Mouse (Mus musculus): ENCODE measurements around the gene Kirrel2. TPM values are rescaled to one million over a fixed set of nuclear protein-coding genes. Genes with fewer than 3 reads are reported as not detected.

The Kirrel2 gene
- polyA plus RNA-seq, 1 experiment from 2014 or later = 0.15 TPM

GRCm38 (mm10) chr7:30472411-30472810 is 14.9 kb upstream of the Kirrel2 start:
- Histone ChIP-seq H3K27me3 (replicated peaks) (peaks cover 7% of the 10 kb centered on the region), H3K36me3 (no peaks in the 10 kb centered on the region), H3K27ac (replicated peaks) (no peak overlapping the region), H3K9ac (replicated peaks) (no peak overlapping the region), H3K4me1 (peaks cover 2% of the 10 kb centered on the region), H3K4me3 (replicated peaks) (no peak overlapping the region), H3K9me3 (replicated peaks) (no peaks in the 10 kb centered on the region), H3K4me2 (no peak overlapping the region)
- no peak for ATAC-seq (ENCODE audit: low FRiP score)
- WGBS = 44% methylated on average over 5 of the region's 5 CpGs

GRCm38 (mm10) chr7:30464816-30465300 is 7.4 kb upstream of the Kirrel2 start:
- WGBS = 13% methylated on average over 5 of the region's 6 CpGs
- peaks cover 80% of the 10 kb centered on the region for H3K27me3 ChIP-seq (replicated peaks)
- H3K27ac ChIP-seq (replicated peaks) = no peak overlapping the region
- no peak overlapping the region for H3K4me3 ChIP-seq (replicated peaks)
- peaks cover 3% of the 10 kb centered on the region; the same call in 1 of the 2 replicates for H3K4me1 ChIP-seq
- H3K4me2 ChIP-seq = no peak overlapping the region
- no peak for ATAC-seq (ENCODE audit: low FRiP score)
- H3K36me3 ChIP-seq = no peaks in the 10 kb centered on the region
- no peaks in the 10 kb centered on the region for H3K9me3 ChIP-seq (replicated peaks)
- H3K9ac ChIP-seq (replicated peaks) = no peak overlapping the region

- Histone ChIP-seq H3K9ac (replicated peaks) (no peak overlapping the region), H3K27ac (replicated peaks) (no peak overlapping the region), H3K4me3 (replicated peaks) (no peak overlapping the region), H3K4me1 (peaks cover 3% of the 10 kb centered on the region; the same call in 1 of the 2 replicates), H3K36me3 (no peaks in the 10 kb centered on the region), H3K27me3 (replicated peaks) (peaks cover 87% of the 10 kb centered on the region), H3K4me2 (no peak overlapping the region), H3K9me3 (replicated peaks) (no peaks in the 10 kb centered on the region)
- no peak for ATAC-seq (ENCODE audit: low FRiP score)
- 22% methylated on average over 4 of the region's 4 CpGs for WGBS
Observed at GRCm38 (mm10) chr7:30463996-30464395, 6.5 kb upstream of the Kirrel2 start.

- Histone ChIP-seq H3K9me3 (replicated peaks) (no peaks in the 10 kb centered on the region), H3K4me3 (replicated peaks) (no peak overlapping the region), H3K27ac (replicated peaks) (no peak overlapping the region), H3K4me1 (peaks cover 3% of the 10 kb centered on the region; the same call in 1 of the 2 replicates), H3K27me3 (replicated peaks) (peaks cover 91% of the 10 kb centered on the region), H3K9ac (replicated peaks) (no peak overlapping the region), H3K36me3 (no peaks in the 10 kb centered on the region), H3K4me2 (no peak overlapping the region)
- 25% methylated on average over 7 of the region's 7 CpGs for WGBS
- no peak for ATAC-seq (ENCODE audit: low FRiP score)
Observed at GRCm38 (mm10) chr7:30463568-30463967, 6.1 kb upstream of the Kirrel2 start.

- Histone ChIP-seq H3K4me3 (replicated peaks) (no peak overlapping the region), H3K9me3 (replicated peaks) (no peaks in the 10 kb centered on the region), H3K27me3 (replicated peaks) (peaks cover 92% of the 10 kb centered on the region), H3K27ac (replicated peaks) (no peak overlapping the region), H3K36me3 (no peaks in the 10 kb centered on the region), H3K4me1 (peaks cover 22% of the 10 kb centered on the region), H3K4me2 (no peak overlapping the region), H3K9ac (replicated peaks) (no peak overlapping the region)
- ATAC-seq (ENCODE audit: low FRiP score) = no peak
- 23% methylated on average over 6 of the region's 6 CpGs for WGBS
Observed at GRCm38 (mm10) chr7:30459484-30459883, 2.0 kb upstream of the Kirrel2 start.

- ATAC-seq (ENCODE audit: low FRiP score) = no peak
- Histone ChIP-seq H3K36me3 (no peaks in the 10 kb centered on the region), H3K27ac (replicated peaks) (no peak overlapping the region), H3K9ac (replicated peaks) (peak overlapping the region; percentile 45), H3K9me3 (replicated peaks) (no peaks in the 10 kb centered on the region), H3K4me3 (replicated peaks) (peak overlapping the region; percentile 26), H3K4me1 (peaks cover 32% of the 10 kb centered on the region), H3K4me2 (peak overlapping the region; percentile 62), H3K27me3 (replicated peaks) (peaks cover 90% of the 10 kb centered on the region)
- WGBS = under 1% methylated on average over 31 of the region's 31 CpGs
Observed at GRCm38 (mm10) chr7:30456911-30457628, 420 bp downstream of the Kirrel2 start.

- no peak for ATAC-seq (ENCODE audit: low FRiP score)
- Histone ChIP-seq H3K9me3 (replicated peaks) (no peaks in the 10 kb centered on the region), H3K4me2 (peak overlapping the region; percentile 62), H3K27ac (replicated peaks) (no peak overlapping the region), H3K4me3 (replicated peaks) (peak overlapping the region; percentile 26), H3K36me3 (no peaks in the 10 kb centered on the region), H3K27me3 (replicated peaks) (peaks cover 85% of the 10 kb centered on the region), H3K4me1 (peaks cover 32% of the 10 kb centered on the region), H3K9ac (replicated peaks) (peak overlapping the region; percentile 45)
- 3% methylated on average over 9 of the region's 9 CpGs for WGBS
Observed at GRCm38 (mm10) chr7:30456487-30456886, 1.0 kb downstream of the Kirrel2 start.

- no peaks in the 10 kb centered on the region for H3K36me3 ChIP-seq
- H3K27ac ChIP-seq (replicated peaks) = no peak overlapping the region
- H3K9ac ChIP-seq (replicated peaks) = no peak overlapping the region
- H3K9me3 ChIP-seq (replicated peaks) = no peaks in the 10 kb centered on the region
- peaks cover 67% of the 10 kb centered on the region for H3K27me3 ChIP-seq (replicated peaks)
- WGBS = 10% methylated on average over 6 of the region's 6 CpGs
- H3K4me1 ChIP-seq = peaks cover 32% of the 10 kb centered on the region
- peak overlapping the region; percentile 23; the same call in 1 of the 2 replicates for H3K4me3 ChIP-seq (replicated peaks)
- no peak for ATAC-seq (ENCODE audit: low FRiP score)
- peak overlapping the region; percentile 50; the same call in 1 of the 2 replicates for H3K4me2 ChIP-seq
Observed at GRCm38 (mm10) chr7:30454259-30454658, 3.2 kb downstream of the Kirrel2 start.

- ATAC-seq (ENCODE audit: low FRiP score) = no peak
- H3K4me2 ChIP-seq = peak overlapping the region; percentile 50
- H3K4me1 ChIP-seq = peaks cover 32% of the 10 kb centered on the region
- no peak overlapping the region; the same call in 1 of the 2 replicates for H3K9ac ChIP-seq (replicated peaks)
- peaks cover 62% of the 10 kb centered on the region for H3K27me3 ChIP-seq (replicated peaks)
- no peak overlapping the region for H3K27ac ChIP-seq (replicated peaks)
- peak overlapping the region; percentile 23 for H3K4me3 ChIP-seq (replicated peaks)
- H3K9me3 ChIP-seq (replicated peaks) = no peaks in the 10 kb centered on the region
- WGBS = 3% methylated on average over 25 of the region's 25 CpGs
- no peaks in the 10 kb centered on the region for H3K36me3 ChIP-seq
Observed at GRCm38 (mm10) chr7:30453766-30454165, 3.7 kb downstream of the Kirrel2 start.

- Histone ChIP-seq H3K9me3 (replicated peaks) (no peaks in the 10 kb centered on the region), H3K4me2 (peak overlapping the region; percentile 50), H3K4me1 (peaks cover 32% of the 10 kb centered on the region), H3K27ac (replicated peaks) (no peak overlapping the region), H3K9ac (replicated peaks) (no peak overlapping the region; the same call in 1 of the 2 replicates), H3K36me3 (no peaks in the 10 kb centered on the region), H3K27me3 (replicated peaks) (peaks cover 58% of the 10 kb centered on the region), H3K4me3 (replicated peaks) (peak overlapping the region; percentile 23)
- 18% methylated on average over 25 of the region's 25 CpGs for WGBS
- no peak; the same call in 1 of the 2 replicates for ATAC-seq (ENCODE audit: low FRiP score)
Observed at GRCm38 (mm10) chr7:30453327-30453726, 4.2 kb downstream of the Kirrel2 start.

- Histone ChIP-seq H3K4me3 (replicated peaks) (no peak overlapping the region), H3K36me3 (no peaks in the 10 kb centered on the region), H3K4me1 (peaks cover 21% of the 10 kb centered on the region), H3K9me3 (replicated peaks) (no peaks in the 10 kb centered on the region), H3K9ac (replicated peaks) (no peak overlapping the region), H3K27ac (replicated peaks) (no peak overlapping the region), H3K4me2 (no peak overlapping the region), H3K27me3 (replicated peaks) (peaks cover 30% of the 10 kb centered on the region)
- no peak for ATAC-seq (ENCODE audit: low FRiP score)
- 84% methylated on average over 7 of the region's 7 CpGs for WGBS
Observed at GRCm38 (mm10) chr7:30450241-30450640, 7.2 kb downstream of the Kirrel2 start.
